Mouse (Mus musculus) megakaryocyte-erythroid progenitor cell, adult 5-6 weeks (primary cell): ENCODE measurements around the gene Ttll5. TPM values are rescaled to one million over a fixed set of nuclear protein-coding genes. Genes with fewer than 3 reads are reported as not detected.
A peak's percentile ranks its signal among the peaks of the same experiment; 100 is the strongest.

Source experiments
- ATAC-seq: replicated peaks from 2 replicates; pipeline ENCODE4 v1.8.0; 2016; ENCODE audit warnings: mild to moderate bottlenecking, inconsistent platforms; ENCODE audit not compliant: severe bottlenecking, poor library complexity, low FRiP score, low TSS enrichment
- total RNA-seq, 2 experiments: library from RNA; stranded (forward) in 1 of 2; stranded (reverse) in 1 of 2; fragments of 200-1000, 215-1000 nt in 1 of 2; fragments of >200 nt in 1 of 2; fragmentation: Nextera tagmentation in 1 of 2; gene quantifications; 2 replicates each; pipeline ENCODE4 v1.2.3; 2014 to 2017

The Ttll5 gene
- total RNA-seq (2014; fragmentation: Nextera tagmentation) (31.2 and 32.1 TPM in 2 replicates), total RNA-seq (2017) (23.2 and 27.6 TPM in 2 replicates)

DNA sequence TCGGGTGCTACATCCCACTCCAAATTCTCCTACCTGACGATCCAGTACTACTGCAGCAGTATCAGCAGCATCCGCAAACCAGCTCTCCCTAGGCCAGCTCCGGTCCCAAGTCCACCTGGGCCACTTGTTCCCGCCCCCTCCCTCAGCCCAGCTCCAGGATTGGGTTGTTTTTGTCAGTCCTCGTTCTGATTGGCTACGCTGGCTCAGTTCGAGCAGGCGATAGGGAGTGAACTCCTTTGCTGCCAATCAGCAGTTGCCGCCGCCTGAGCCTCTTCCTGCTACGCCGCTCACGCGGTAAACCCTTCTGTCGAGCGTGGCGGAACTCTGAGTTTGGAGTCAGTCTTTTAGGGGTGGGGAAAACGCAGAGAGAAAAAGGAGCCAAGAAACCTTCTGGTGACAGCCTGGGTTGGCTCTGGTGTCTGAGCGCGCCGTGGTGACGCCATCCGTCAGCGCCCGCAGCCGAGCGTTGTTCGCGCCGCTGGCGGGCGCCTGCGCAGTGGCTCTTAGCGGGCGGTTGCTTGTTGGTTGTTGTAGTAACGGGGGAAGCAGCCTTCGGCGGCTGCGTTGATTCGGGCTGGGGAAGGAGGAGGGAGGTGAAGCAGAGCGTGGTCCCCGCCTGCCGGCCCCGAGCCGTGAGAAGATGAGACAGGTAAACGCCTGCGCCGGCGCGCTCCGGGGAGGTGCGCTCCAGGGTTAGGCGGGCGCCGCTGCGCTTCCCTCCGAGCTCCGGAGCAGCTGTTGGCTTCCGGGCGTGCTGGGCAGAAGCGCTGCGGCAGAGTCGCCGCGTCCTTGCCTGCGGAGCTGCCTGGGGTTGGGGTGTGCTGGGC is at the start of gene Ttll5, which contains the start of gene Erg28:
TSS of gene Ttll5 (plus strand) at position 222 of the 827 bp plus-strand sequence.
TSS of gene Erg28 (minus strand) at position 113 of the 827 bp plus-strand sequence.
- ATAC-seq, result peak; percentile 98

- ATAC-seq, result no peak
Observed at GRCm38 (mm10) chr12:85778962-85779361, 45.5 kb upstream of the Ttll5 start.

- ATAC-seq, result no peak
Observed at GRCm38 (mm10) chr12:85779707-85780106, 44.8 kb upstream of the Ttll5 start.

DNA sequence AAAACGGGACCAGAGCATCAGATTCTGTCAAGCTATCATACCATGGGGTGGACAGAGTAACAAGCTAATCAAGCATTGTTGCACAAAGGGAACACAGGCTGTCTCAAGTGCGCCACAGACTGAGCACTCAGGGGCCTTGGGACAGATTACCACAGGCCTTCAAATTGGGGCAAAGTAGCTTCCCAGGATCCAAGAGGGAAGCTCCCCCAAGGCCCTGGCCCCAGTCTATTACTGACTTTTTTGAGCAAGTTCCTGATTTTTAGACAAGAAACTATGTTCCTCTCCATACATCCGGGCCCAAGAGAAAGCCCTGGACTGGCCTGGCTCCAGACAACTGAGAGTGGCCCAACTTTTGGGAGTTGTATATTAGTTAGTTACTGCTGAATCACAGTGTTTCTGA is 42.9 kb upstream of the Ttll5 start:
- ATAC-seq, result no peak

DNA sequence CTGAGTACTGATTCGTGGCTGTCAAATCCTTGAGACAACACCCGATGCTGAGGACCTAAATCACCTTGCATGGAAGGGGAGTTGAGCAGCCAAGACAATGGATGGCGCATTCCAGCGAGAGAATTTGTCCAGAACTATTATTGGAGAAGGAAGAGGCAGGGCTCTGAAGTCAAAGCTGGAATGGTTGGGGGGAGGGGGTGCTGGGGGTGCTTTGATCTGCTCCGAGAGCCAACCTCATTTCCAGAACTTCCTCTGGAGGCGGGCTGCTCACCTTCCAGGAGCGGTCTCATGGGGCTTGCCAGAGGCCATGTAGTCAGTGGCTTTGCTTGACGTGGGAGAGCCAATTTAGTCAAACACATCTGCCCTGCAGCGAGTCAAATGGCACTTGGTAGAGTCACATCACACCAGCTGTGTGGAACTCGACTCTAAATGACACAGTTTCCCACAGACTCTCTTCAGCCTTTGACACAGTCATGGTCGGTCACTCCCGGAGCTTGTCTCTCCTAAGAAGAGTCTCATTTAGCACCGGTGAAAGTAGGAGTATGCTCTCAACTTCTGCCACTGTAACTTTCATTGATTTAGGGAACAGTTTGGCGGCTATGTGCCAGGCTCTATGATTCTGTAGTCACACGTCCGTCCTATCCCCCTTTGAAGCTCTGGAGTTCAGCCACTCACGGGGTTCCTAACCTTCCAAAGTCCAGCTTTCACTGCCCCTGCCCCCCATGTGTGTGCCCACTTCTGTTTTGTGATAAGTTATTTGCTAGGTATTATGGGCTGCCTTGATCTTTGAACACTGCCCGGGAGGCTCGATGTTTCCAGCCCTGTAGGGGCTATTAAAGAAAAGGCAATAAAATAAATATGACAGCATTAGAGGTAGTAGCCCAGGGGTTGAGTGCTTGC is 39.3 kb upstream of the Ttll5 start:
- no peak for ATAC-seq

GRCm38 (mm10) chr12:85792158-85792557 is 32.3 kb upstream of the Ttll5 start:
- ATAC-seq, result no peak

DNA sequence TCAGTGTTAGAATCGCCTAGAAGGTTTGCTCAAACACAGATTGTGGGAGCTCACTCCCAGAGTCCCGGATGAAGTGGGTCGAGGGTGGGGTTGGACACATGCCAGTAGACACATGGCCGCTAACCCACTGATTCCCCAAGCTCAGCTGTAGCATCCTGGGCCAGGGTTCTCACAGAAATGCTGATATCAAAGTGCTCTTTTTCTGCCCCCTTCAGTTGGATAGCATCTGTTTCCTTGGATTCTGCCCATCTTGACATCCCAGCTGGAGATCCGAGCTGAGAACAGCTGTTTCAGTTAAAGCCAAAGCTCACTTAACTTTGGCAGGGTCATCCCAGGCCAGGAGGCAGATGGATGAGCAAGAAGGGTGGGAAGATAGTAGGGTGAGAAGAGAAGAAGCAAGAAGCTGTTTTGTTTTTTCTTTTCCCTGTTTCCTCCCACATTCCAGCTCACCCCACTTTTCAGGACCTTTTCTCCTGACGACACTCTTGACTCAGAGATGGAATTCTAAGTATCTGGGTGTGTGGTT is 31.6 kb upstream of the Ttll5 start:
- ATAC-seq, result no peak

- ATAC-seq, result no peak
Observed at GRCm38 (mm10) chr12:85794094-85794493, 30.4 kb upstream of the Ttll5 start.

DNA sequence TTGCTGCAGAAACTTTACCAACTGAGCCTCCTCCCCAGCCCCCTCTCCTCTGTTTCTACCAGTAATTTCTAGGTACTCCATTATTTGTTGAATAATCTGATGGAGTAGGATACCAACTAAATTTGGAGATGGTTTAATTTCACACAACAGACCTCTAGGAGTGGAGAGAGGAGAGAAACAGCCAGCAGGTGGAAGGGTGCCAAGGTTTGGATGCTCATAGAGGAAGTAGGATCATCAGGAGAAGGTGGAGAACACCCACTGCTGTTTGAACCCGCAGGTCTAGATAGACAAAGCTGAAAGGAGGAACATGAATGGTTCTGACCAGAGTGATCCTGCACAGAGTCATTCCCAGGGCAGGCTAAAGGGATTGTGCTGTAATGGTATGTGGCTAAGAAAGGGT is 28.9 kb upstream of the Ttll5 start:
- ATAC-seq, result no peak

DNA sequence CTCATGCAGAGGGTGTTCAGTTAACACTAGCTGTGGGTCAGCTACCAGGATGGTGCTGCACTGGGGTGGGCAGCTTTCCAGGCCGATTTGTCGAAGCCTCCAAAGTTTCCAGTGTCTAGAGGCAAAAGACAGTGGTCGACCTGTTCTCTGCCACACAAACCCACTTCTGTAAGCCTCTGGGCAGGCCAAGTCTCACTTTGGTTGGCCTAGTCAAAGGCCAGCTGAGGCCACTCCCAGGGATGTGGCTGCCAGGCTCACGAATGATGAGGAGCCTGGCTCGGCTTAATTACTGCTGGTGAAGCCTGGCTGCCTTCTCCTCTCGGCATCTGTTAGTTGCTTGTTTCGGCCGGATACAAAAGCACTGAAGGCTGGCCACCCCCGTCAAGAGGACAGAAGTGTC is 24.4 kb upstream of the Ttll5 start:
- no peak for ATAC-seq

GRCm38 (mm10) chr12:85809726-85810125 is 14.7 kb upstream of the Ttll5 start:
- ATAC-seq, result no peak

GRCm38 (mm10) chr12:85810959-85811358 is 13.5 kb upstream of the Ttll5 start:
- 0 out of 2 replicates have a peak, but pooled peaks have one; percentile 10 for ATAC-seq

- no peak for ATAC-seq
Observed at GRCm38 (mm10) chr12:85811676-85812075, 12.8 kb upstream of the Ttll5 start.

DNA sequence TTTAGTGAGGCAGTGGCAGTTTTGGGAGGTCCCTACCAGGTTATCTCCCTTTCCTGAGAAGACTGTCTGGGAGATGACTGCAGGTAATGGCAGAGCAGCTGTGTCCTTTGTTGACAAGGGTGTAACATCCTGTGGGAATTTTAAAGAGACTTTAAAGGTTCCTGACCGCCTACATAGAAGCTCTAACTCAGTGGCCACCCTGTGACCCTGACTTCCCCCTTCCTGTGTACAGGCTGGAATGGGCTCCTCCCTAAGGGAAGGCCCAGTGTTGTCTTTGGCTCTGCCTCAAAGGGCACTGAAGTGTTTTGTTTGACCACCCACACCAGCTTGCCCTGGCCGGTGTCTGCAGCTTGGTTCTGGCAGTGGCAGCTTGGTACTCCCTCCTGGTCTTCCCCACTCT is 10.9 kb upstream of the Ttll5 start:
- ATAC-seq, result no peak

DNA sequence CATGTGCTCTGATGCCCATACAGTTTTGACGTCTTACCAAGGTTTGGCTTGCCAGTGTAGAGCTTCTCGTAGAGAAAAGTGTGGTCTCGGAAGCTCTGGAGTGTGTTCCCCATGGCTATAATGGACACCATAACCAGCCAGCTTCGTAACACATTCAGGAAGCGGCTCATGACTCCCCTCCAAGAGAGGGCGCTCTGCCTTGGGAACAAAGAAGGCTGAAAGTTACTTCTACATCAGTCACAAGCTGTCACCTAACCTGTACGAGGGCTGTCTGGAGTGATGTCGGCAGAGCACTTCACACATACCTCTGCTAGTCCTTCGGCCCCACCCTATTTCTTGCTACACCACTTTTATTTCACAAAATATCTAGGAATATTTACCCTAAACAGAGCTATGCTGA is 2.4 kb upstream of the Ttll5 start:
- ATAC-seq, result no peak

DNA sequence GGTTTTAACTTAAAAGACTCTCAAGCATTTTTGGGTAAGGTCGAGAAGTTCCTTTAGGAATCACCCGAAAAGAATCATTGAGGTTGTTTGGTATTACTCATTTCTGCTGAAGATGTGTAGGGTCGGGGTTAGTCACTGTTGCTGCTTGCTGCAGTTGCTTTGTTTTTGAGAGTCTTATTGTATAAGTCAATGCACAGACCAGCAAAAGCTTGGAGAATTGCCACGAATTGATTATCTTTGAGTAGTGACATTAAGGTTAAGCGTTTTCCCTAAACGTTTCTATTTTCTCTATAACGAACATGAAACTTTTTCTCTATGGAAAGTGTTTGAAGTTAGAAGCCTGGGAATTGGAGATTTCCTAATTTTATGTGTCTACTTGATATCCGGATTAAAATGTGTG is 902 bp downstream of the Ttll5 start:
- no peak for ATAC-seq

GRCm38 (mm10) chr12:85825822-85826221 is 1.4 kb downstream of the Ttll5 start:
- ATAC-seq, result no peak

DNA sequence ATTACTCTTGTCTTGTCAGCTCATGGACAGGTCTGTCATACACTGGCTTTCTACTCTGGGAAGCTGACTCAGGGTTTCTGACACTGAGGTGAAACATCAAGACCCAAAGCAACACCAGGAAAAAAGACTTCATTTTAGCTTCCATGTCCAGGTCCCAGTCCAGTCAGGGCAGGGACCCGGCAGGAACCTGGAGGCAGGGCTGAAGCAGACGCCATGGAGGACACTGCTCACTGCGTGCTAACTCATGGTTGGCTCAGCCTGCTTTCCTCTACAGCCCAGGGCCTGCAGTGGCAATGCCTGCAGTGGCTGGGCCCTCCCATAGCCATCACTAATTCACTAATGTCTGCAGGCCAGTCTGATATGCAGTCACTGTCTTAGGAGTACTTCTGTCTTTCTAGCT is 4.4 kb downstream of the Ttll5 start:
- no peak for ATAC-seq

DNA sequence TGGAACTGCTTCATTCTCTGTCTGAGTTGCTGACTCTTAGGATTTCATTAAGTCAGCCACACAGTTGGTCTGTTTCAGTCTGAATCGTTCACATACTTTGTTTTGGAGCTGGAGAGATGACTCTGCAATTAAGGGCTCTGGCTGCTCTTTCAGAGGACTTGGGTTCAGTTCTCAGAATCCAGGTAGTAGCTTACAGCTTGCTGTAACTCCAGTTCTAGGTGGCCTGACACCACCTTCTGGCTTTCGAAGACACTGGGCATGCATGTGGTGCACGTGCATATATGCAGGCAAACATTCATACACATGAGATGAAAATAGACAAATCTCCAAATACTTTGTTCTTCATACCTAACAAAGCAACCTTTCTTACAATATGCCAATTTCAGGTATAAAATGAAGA is 5.4 kb downstream of the Ttll5 start:
- no peak for ATAC-seq

GRCm38 (mm10) chr12:85830691-85831090 is 6.2 kb downstream of the Ttll5 start:
- no peak for ATAC-seq
